Mouse (Mus musculus) lung, postnatal 0 days (tissue): ENCODE measurements at regions not wholly inside any gene's neighbourhood (a gene's known extent, or its start where the extent isn't known, plus 50 kb on each side); places are given as distances from the start of the nearest gene placed in this dataset.

Source experiments
- ATAC-seq: fragments of 200-750 bp; cut with Nextera tagmentation; 2 replicates; pipeline ENCODE4 v1.8.0; 2017; ENCODE audit warnings: moderate library complexity
- DNase-seq: peaks from one replicate; pipeline ENCODE4 v3.0.0-alpha.2; 2016; ENCODE audit warnings: low spot score
- H3K27ac ChIP-seq: fragments of 300-500 bp; sonication (generic); 2 replicates; pipeline ENCODE4 v1.5.1; 2014; ENCODE audit warnings: antibody characterized with exemption, mild to moderate bottlenecking, low read length, mixed read lengths
- H3K27me3 ChIP-seq: fragments of 300-500 bp; sonication (generic); replicated peaks from 2 replicates; pipeline ENCODE4 v1.6.1; 2014; ENCODE audit warnings: low read length, mixed read lengths; ENCODE audit not compliant: insufficient read depth
- H3K36me3 ChIP-seq: fragments of 300-500 bp; sonication (generic); 2 replicates; pipeline ENCODE4 v1.6.1; 2014; ENCODE audit warnings: low read length, mixed read lengths; ENCODE audit not compliant: insufficient read depth
- H3K4me1 ChIP-seq: fragments of 300-500 bp; sonication (generic); 2 replicates; pipeline ENCODE4 v1.6.1; 2014; ENCODE audit warnings: antibody characterized with exemption, low read depth, low read length, mixed read lengths; ENCODE audit not compliant: insufficient read depth
- H3K4me2 ChIP-seq: fragments of 300-500 bp; sonication (generic); replicated peaks from 2 replicates; pipeline ENCODE4 v1.6.1; 2014; ENCODE audit warnings: low read depth, mild to moderate bottlenecking, low read length, moderate library complexity, mixed read lengths
- H3K4me3 ChIP-seq: fragments of 300-500 bp; sonication (generic); 2 replicates; pipeline ENCODE4 v1.5.1; 2014; ENCODE audit warnings: low read depth, low read length
- H3K9ac ChIP-seq: fragments of 300-500 bp; sonication (generic); replicated peaks from 2 replicates; pipeline ENCODE4 v1.6.1; 2014; ENCODE audit warnings: low read depth, mild to moderate bottlenecking
- H3K9me3 ChIP-seq: fragments of 300-500 bp; sonication (generic); 2 replicates; pipeline ENCODE4 v1.6.1; 2016; ENCODE audit warnings: low read length, mixed read lengths
- CTCF ChIP-seq: IDR thresholded peaks from 2 replicates; pipeline ENCODE4 v1.5.1; 2016; ENCODE audit warnings: antibody characterized with exemption, mild to moderate bottlenecking
- EP300 ChIP-seq: IDR thresholded peaks from 2 replicates; pipeline ENCODE4 v1.6.1; 2016; ENCODE audit warnings: antibody characterized with exemption, mild to moderate bottlenecking, control low read depth
- WGBS: fragments of 180-500 bp; shearing (Covaris S2); extraction: QIAGEN DNeasy Blood & Tissue Kit; methylation state at CpG from one replicate; pipeline ENCODE4 v1.1.7; 2014; 5-methylcytosine and 5-hydroxymethylcytosine counted together

DNA sequence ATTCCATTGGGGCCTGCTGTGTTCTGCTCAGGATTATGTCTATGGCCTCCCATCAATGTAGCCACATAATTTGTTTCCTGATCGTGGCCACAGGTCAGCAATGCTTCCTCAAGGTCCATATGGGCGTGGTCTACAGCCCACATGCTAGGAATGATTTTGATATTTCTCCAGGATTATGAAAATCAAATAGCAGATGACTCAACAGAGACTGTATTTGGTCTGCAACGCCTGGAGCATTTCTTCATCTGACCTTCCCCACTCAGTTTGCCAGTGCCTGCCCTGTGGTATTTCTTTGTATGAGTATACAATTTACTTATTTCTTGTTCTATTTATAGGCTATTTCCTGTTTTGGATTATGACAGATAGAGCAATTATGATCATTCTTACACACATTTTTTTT, 145.7 kb downstream of the Gm11077 start:
- Histone ChIP-seq H3K4me2 (no peak overlapping the region), H3K4me3 (no peak overlapping the region), H3K9ac (no peak overlapping the region), H3K27me3 (no peaks in the 10 kb centered on the region), H3K9me3 (no peaks in the 10 kb centered on the region), H3K4me1 (no peaks in the 10 kb centered on the region), H3K36me3 (no peaks in the 10 kb centered on the region), H3K27ac (no peak overlapping the region)
- TF ChIP-seq CTCF (no peak), EP300 (no peak)
- ATAC-seq (no peak), DNase-seq (peak; percentile 38)
- 35% methylated on average over 3 of the region's 3 CpGs for WGBS

DNA sequence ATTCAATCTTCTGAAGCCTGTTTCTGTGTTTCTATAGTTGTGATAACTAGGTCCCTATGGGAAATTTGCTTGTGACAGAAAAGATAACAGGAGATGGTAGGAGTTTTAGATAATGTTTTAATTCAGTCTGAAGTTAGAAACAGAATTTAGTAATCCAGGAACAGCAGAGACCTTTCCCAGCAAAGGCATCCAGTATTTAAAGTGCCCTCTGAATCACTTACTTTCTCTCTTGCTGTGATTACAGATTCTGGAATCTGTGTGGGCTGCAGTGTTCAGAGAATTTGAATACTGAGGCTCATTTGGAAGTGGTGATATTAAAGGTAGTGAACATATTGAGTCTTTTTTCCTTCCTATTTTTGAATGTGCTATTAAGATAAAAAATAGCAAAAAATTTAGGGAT, 154.6 kb downstream of the Gm11077 start:
- Histone ChIP-seq H3K9ac (no peak overlapping the region), H3K36me3 (no peaks in the 10 kb centered on the region), H3K27ac (no peak overlapping the region), H3K4me1 (no peaks in the 10 kb centered on the region), H3K4me3 (no peak overlapping the region), H3K4me2 (no peak overlapping the region), H3K9me3 (no peaks in the 10 kb centered on the region), H3K27me3 (no peaks in the 10 kb centered on the region)
- TF ChIP-seq EP300 (no peak), CTCF (no peak)
- ATAC-seq (no peak), DNase-seq (no peak)

DNA sequence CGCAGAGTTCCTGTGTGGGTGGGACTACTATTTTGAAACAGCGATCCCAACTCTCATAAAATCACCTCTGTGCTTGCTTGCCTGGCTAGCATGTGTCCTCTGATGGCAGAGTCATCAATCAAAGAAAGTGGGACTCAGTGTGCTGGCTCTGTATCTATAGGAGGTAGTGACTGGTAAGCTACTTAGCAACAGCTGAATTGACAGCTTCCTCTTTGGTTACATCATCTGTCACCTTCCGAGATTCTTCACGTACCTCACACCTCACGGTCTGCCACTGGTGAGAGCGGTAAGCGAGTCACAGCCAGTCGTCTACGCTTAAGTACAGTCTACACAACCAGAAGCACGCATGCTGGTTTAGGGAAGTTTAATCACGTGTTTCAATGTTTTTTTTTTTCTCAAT, 159.5 kb downstream of the Gm11077 start:
- DNase-seq, result no peak
- Histone ChIP-seq H3K4me3 (no peak overlapping the region), H3K27ac (no peak overlapping the region), H3K36me3 (no peaks in the 10 kb centered on the region), H3K9me3 (no peaks in the 10 kb centered on the region), H3K4me1 (no peaks in the 10 kb centered on the region), H3K9ac (no peak overlapping the region), H3K27me3 (no peaks in the 10 kb centered on the region), H3K4me2 (no peak overlapping the region)
- ATAC-seq, result no peak
- 20% methylated on average over 11 of the region's 11 CpGs for WGBS
- no peak for TF ChIP-seq EP300

DNA sequence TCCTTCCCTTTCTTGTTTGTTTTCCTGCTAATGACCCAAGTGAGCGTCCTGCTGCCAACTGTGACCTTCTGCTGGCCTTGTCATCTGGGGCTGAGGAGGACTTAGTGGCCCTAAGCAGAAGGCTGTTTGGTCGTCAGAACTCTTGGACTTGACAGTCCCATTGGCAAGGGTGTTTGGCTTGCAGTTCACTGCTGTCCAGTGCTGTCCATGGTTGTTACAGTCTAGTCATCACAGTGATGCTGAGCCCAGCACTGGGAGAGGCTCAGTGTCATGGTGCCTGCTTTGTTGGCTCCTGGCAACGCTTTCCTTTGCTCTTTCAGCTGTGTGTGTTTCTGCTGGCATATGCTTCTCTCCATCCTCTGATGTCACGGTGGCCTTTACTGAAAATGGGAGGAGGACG, 161.0 kb downstream of the Gm11077 start:
- no peak for DNase-seq
- Histone ChIP-seq H3K4me3 (no peak overlapping the region), H3K36me3 (no peaks in the 10 kb centered on the region), H3K9ac (no peak overlapping the region), H3K27me3 (no peaks in the 10 kb centered on the region), H3K4me1 (no peaks in the 10 kb centered on the region), H3K4me2 (no peak overlapping the region), H3K9me3 (no peaks in the 10 kb centered on the region), H3K27ac (no peak overlapping the region)
- ATAC-seq, result no peak
- no peak for TF ChIP-seq EP300
- no peak for TF ChIP-seq CTCF
- 60% methylated on average over 5 of the region's 5 CpGs for WGBS

DNA sequence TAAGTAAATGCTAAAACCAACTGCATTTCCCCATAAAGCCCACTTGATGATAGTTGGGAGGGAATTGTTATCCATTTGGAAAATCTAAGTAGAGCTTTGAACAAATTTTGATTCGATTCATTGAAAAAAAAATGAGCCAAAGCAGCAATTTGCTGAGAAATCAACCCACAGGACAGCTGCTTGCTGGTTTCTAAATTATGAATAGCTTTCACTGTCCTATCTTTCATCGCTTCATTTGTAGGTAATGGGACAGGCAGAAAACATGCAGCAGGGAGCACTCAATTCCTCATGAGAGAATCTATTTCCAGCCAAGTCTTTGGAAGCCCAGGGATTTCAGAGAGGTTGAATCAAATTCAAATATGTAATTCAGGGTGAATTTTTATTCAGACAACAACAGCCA, 161.5 kb downstream of the Gm11077 start:
- no peaks in the 10 kb centered on the region for H3K9me3 ChIP-seq

DNA sequence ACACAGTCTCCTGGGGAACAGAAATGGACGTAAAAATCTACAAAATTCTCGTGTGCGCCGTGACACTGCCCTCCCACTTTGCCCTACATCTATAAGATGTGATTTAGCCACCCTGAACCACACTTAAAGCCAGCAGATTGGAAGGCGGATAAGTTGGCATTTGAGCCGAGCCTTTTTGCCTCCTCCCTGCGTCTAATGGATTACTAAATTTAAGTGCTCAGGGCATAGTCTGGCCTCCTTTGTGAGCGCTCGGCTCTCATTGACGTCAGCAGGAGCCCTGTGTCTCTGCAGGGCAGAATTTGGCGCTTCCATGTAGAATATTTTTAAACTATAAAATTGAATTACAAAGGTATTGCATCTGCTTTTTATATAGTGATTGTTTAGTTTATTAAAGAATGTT, 165.4 kb downstream of the Gm11077 start:
- Histone ChIP-seq H3K9me3 (no peaks in the 10 kb centered on the region), H3K27ac (no peak overlapping the region), H3K27me3 (no peaks in the 10 kb centered on the region), H3K4me1 (no peaks in the 10 kb centered on the region), H3K4me2 (no peak overlapping the region), H3K36me3 (no peaks in the 10 kb centered on the region), H3K9ac (no peak overlapping the region), H3K4me3 (no peak overlapping the region)
- TF ChIP-seq CTCF (no peak), EP300 (no peak)
- DNase-seq (no peak), ATAC-seq (no peak)
- WGBS, result 50% methylated on average over 11 of the region's 11 CpGs

More for the DNA sequence above, 161.5 kb downstream of the Gm11077 start:
- DNase-seq (no peak), ATAC-seq (no peak)
- Histone ChIP-seq H3K27ac (no peak overlapping the region), H3K27me3 (no peaks in the 10 kb centered on the region), H3K4me3 (no peak overlapping the region), H3K4me2 (no peak overlapping the region), H3K9ac (no peak overlapping the region), H3K4me1 (no peaks in the 10 kb centered on the region), H3K36me3 (no peaks in the 10 kb centered on the region)
- TF ChIP-seq CTCF, result no peak
- TF ChIP-seq EP300, result no peak
- WGBS, result 80% methylated on average over 2 of the region's 2 CpGs

DNA sequence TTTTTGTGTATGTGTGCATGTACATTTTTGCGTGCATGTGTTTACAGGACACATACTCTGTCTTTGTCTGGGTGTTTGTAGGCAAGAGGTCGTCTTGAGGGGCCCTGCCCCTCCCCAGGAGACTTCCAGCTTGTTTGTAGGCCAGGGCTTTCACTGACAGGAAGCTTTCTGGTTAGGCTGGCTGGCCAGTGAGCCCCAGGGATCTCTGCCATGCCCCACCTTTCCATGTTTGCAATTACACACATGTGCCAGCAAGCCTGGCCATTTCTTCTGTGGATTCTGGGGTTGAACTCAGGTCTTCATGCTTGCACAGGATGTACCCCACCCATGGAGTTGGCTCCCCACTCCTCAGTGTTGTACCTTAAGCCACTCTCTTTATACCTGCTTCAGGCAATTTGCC, 166.4 kb downstream of the Gm11077 start:
- ATAC-seq (no peak), DNase-seq (no peak)
- Histone ChIP-seq H3K4me2 (no peak overlapping the region), H3K9ac (no peak overlapping the region), H3K27ac (no peak overlapping the region), H3K4me3 (no peak overlapping the region), H3K27me3 (no peaks in the 10 kb centered on the region), H3K36me3 (no peaks in the 10 kb centered on the region), H3K4me1 (no peaks in the 10 kb centered on the region), H3K9me3 (no peaks in the 10 kb centered on the region)
- 17% methylated on average over 2 of the region's 2 CpGs for WGBS
- TF ChIP-seq EP300, result no peak
- no peak for TF ChIP-seq CTCF
